Mouse (Mus musculus) adrenal gland, adult 18-20 months (tissue): ENCODE results near the gene Col4a3. TPM values are rescaled to one million over a fixed set of nuclear protein-coding genes. Genes with fewer than 3 reads are reported as not detected.

ENCODE experiments used
- DNase-seq, 2 experiments: peaks; one replicate each; pipeline ENCODE4 v3.0.0; 2021 to 2022; ENCODE audit warnings: low spot score in 2 of 2
- total RNA-seq, 2 experiments: library from RNA; stranded (reverse); gene quantifications; 1 replicate in 1 of 2; 2 replicates in 1 of 2; pipeline ENCODE4 v1.2.3; 2021

Col4a3 gene
- total RNA-seq, 2 experiments from 2014 or later, result 1.5 to 2.3 TPM

DNA sequence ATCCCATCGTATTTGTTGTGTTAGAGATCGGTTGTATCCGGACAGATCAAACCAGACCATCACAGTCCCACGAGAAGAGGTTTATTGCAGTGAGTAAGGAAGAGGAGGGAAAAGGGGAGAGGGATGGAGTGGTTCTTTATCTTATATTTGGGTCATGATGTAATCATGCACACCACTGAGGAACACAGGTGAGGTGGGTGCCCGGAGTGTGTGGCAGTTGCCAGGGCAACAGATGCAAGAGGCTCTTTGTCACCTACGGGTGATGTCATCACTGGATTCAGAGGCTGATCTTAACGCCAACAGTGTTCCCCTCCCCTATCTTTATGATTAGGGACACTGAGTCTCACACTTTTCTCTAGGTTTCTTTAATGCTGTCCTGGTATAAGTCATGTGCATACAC lies 18.6 kb downstream of the Col4a3 start:
- DNase-seq, result no peak

- no peak for DNase-seq
These were observed 19.1 kb downstream of the Col4a3 start for GRCm38 (mm10) chr1:82605856-82606255.

DNA sequence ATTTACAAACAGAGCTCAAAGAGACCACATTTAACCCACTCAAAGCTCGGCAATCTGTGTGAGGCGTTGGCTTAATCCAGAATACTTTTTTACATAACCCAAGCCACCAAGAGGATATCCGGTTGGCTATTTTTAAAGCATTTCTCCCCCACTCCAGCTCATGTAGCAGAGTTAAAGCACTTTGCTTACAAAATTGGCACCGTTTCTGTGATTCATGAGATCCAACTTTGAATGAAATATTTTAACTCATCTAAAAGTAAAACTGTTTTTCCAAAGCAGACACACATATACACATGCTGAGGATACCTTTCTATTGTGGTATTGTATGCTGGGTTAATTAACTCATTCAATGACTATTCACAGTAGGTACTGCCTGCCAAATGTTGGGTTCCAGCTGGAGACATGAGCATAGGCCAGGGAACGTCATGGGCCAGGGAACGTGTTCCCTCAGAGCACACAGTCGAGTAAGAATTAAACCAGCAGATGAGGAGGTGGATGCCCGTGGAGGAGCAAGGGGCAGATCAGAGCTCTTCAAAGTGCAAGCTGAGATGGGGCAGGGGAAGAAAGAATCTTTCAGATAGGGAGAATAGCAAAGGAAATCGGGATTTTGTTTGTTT lies 22.0 kb downstream of the Col4a3 start:
- no peak for DNase-seq

DNA sequence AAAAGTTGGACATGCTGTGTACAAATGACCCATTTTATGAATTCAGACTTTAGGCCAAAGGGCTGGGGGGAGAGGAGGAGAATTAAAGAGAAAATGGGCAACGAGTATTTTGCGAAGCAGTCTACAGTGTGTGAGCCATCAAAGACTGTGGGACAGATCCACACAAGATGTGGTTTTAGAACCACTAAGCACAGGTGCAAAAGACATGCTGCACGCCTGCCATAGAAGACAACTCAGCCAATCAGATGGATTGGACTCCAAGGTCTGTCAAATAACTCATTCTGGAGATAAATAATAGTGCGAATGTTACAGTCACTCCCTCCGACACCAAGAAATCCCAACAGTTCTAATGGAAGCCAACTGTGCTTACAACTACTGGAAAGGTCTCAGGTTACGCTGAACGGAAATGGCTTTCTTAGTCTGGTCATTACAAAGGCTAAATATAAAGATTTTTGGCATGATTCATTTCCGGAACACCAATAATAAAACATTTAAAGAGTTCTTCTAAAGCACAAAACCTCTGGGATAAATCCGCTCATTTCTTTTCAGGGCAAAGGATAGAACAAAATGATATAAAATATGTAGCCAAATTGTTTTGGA lies 25.4 kb downstream of the Col4a3 start:
- DNase-seq, result no peak

DNA sequence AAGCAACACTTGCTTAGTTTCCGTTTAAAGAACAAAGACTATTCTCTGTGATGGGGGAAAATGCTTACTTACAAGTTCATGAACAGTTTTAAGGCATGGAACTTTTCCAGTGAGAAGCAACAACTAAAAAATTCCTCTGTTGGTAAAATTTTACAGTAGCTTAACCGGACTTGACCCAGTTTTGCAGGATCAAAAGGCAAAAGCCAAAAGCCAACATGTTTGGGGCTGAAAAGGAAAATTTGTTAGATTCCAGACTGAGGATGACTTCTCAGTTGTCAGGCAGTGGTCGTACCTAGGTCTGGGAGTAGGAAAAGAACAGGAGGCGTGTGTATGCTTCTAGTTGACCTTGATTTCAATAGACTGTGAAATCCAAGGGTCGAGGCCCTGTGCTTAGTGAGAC lies 31.3 kb downstream of the Col4a3 start:
- DNase-seq, result no peak

DNA sequence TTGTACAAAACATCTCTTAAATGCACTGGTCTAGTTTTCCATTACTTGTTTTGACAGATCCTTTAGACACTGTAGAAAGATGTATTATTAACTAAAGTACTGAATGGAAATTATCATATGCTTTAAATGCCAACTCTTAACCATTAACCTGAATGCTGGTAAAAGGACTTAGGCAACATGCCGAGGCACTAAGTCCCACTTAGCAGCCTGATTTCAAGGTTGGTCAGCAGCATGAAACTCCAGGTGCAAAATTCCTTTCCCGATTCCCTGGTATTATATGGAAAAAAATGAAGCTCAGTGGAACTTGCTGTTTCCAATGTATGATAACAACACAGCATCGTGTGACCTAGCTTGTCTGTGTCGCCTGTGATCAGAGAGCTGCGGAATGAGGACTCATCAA lies 31.9 kb downstream of the Col4a3 start:
- no peak for DNase-seq

DNA sequence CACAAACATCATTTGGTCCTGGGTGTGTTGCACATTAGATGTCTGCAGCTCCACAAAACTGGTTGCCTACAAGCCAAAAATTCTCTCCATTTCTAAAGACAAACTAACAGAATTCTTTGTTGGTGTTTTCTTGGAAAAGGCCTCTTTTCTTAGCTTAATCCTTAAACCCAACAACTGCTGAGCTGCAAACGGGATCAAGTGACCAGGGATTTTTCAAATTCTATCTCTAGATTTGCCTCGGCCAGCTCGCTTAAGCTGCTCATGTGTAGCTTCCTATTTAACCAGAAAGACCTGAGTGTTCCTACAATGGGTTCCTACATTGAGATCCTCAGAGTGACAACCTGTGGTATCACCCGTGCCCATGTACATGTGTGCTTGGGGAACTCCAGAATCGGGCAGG lies 33.3 kb downstream of the Col4a3 start:
- DNase-seq, result no peak

DNA sequence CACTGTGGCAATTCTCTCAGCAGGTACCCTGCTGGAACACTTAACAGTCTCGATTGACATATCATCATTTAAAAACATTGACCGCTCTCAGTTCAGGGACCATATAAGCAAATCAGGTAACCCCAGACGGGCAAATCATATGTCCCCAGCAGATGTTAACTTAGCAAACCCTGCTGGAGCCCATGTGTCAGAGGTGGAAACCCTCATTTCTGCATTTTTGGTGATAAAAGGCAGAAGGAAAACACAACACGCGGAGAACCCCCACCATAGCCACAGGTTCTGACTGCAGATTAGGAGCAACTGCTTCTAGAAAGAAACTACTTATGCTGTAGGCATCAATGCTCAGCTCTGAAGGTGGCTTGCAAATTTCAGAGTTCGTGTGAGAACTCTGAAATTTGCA lies 38.2 kb downstream of the Col4a3 start:
- no peak for DNase-seq

GRCm38 (mm10) chr1:82625474-82625873 lies 38.8 kb downstream of the Col4a3 start:
- no peak for DNase-seq

GRCm38 (mm10) chr1:82627652-82628051 lies 40.9 kb downstream of the Col4a3 start:
- DNase-seq, result no peak

GRCm38 (mm10) chr1:82629495-82629894 lies 42.8 kb downstream of the Col4a3 start:
- no peak for DNase-seq

GRCm38 (mm10) chr1:82631169-82631792 lies 44.6 kb downstream of the Col4a3 start:
- no peak for DNase-seq

DNA sequence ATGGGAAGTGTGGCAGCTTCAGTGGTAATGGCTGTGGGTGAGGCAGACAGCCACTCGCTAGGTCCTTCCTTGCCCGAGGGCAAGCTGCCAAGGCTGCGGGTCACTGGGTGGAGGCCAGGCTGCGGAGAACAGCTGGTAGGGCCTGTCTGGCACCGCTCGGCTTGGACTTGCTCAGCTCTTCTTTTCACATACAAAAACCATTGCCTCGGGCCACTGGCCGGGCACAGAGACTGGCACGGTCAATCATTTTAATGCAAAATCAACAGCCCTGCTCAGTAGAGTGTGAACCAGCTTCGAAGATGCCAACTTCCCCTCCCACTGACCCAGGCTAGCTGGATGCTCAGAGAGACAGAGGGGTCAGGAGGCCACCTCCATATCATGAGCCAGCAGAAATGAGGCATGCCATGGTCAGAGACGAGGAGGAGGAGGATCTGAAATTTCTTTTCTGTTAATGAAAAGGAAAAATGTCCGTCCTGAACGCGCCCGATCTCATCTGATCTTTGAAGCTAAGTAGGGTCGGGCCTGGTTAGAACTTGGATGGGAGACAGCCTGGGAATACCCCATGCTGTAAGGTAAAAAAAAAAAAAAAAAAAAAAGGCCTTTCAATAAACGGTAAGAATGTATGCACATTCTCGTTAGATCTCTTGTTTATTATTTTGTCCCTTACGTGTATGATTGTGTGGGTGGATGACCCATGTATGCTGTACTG lies 48.0 kb downstream of the Col4a3 start:
- DNase-seq, result peak; percentile 54 to 57

- no peak for DNase-seq
These were observed 48.5 kb downstream of the Col4a3 start for GRCm38 (mm10) chr1:82635254-82635620.

GRCm38 (mm10) chr1:82636321-82636720 lies 49.6 kb downstream of the Col4a3 start:
- no peak for DNase-seq

DNA sequence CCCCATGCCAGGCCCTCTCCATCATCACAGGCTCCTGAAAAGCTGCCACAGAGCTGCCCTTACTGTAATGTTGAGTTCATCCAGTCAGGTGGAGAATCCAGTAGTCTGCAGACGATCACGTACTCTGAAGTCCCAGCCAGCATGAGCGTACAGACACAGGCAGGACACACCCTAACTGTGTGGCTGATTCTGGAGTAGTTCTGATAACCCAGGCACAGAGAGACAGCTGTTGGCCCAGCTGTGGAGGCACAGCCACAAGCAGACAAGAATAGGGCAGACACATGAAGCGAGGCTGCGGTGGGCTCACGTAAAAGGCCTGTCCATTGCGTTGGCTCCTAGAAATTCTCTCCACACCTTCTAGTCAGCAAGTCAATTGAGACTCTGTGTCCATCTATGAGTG lies 50.7 kb downstream of the Col4a3 start:
- DNase-seq, result no peak

- no peak for DNase-seq
These were observed 51.7 kb downstream of the Col4a3 start for GRCm38 (mm10) chr1:82638428-82638827.

- peak; percentile 79 to 85 for DNase-seq
These were observed 54.7 kb downstream of the Col4a3 start for GRCm38 (mm10) chr1:82641316-82641987.

- no peak for DNase-seq
These were observed 61.3 kb downstream of the Col4a3 start for GRCm38 (mm10) chr1:82647989-82648388.

- no peak for DNase-seq
These were observed 64.1 kb downstream of the Col4a3 start for GRCm38 (mm10) chr1:82650868-82651267.

- no peak for DNase-seq
These were observed 67.3 kb downstream of the Col4a3 start for GRCm38 (mm10) chr1:82654046-82654445.

- DNase-seq, result no peak
These were observed 69.7 kb downstream of the Col4a3 start for GRCm38 (mm10) chr1:82656452-82656851.
